Mouse (Mus musculus): Measurements from ENCODE around the gene Map2.

DNA sequence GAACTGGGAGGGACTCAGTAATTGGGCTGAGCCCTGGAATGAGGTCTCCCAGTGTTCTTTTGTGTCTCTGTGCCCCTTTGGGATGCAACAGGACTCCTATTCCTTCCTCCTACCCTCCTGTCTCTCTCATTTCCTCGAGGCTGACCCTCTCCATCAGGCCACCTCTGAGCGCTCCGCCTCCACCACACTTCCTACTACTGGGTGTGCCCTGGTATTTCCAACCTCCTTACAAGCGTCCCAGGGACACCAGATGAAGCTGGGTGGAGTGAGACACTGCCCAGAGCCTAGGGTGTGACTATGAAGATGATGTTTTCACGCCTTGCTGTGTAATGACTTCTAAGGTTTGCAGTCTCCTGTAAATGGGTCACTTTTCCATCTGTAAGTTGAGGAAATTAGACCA lies 1.4 kb upstream of the Map2 start:
- no peak for TF ChIP-seq POLR2A (IDR thresholded peaks at IDR 0.05; ENCODE audit: insufficient read depth, low read length)
- no peak for TF ChIP-seq EP300 (IDR thresholded peaks at IDR 0.05; ENCODE audit: insufficient read depth, low read depth, low read length)

Data from ES-Bruce4 (cell line).